Mouse (Mus musculus): ENCODE data around the gene Stoml2.

Stoml2 gene

DNA sequence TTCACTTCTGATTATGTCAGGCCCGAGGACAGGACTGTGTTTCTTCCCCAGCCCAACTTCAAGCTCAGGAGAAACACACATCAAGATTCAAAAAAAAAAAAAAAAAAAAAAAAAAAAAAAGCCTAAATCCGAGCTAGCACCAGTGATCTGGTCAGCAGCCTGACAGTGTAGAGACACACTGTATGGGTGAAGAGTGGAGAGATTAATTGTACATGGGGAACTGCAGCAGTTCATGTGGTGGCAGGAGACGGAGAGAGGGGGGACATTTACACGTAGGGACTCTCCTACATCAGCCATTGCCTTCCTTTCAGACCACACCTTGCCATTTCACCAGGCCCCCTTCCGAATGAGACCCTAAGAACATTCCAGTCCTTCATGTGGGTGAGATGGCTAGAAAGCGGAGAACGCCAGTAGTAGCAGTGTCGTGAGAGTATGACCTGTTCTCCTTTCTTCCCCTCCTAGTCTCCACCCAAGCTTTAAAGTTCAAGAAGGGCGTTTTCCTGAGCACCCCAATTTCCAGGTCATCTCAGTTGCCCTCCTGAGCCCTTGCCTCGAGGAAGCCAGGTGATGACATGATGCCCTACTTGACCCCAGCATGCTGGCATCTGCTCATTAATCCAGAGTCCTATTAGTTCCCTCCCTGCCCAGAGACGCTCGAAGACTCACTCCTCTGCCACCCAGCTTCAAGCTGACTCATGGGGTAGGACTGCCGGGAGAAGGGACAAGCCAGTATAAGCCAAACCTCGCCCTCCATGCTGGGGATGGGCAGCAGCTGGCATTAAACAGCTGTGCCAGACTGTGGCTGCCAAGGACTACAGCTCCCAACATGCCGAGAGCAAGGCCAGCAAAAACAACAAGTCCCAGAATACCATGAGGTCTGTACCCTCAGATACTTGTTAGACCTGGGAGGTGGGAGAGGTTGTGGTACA lies 7.3 kb upstream of the Stoml2 start:
- no peak for DNase-seq (ENCODE audit: low read depth, low spot score)

DNA sequence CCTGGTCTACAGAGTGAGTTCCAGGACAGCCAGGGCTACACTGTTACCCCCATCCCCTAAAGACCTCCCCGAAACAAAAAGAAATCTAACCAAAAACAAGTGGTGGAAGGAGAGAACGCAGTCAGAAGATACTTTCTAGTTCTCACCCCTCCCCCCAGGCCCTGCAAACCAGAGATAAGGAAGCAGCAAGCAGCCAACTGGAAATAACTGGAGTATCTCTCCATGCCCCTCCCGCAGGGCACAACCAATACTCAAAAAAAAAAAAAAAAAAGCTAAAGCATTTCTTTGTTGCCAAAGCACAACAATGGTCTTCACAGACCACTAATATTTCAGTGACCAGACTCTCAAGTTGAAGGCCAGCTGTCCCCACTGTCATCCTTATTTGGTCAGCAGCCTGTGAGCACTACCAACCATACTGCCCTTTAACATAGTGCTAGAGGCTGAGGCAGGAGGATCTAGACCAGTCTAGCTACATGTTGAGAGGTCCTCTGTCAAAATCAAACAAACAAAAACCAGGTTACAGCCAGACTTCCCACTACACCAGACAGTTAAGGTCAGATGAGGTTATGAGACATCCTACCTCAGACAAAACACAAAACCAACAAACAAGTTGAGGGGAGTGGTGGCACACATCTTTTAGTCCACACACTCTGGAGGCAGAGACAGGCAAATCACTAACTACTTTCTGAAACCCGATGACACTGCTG lies 6.5 kb upstream of the Stoml2 start:
- DNase-seq (ENCODE audit: low read depth, low spot score), result no peak

DNA sequence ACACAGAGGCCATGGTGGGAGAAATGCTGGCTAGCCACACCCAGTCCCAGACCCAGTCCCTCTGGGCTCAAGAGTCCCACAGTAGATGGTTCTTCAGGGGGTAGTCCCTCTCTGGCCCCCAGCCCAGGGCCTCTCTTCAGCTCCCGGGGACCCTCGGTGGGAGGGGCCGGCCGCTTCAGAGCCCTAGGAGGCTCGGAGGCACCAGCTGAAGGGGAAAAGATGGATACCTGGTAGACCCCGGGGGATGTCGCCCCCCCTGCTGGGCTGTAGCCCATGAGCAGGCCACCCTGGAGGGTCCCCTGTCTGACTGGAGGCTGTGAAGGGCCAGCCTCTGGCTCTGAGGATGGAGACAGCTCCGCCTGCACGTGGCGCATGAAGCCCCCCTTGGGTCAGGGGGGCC lies 4.8 kb upstream of the Stoml2 start:
- DNase-seq (ENCODE audit: low read depth, low spot score), result no peak

DNA sequence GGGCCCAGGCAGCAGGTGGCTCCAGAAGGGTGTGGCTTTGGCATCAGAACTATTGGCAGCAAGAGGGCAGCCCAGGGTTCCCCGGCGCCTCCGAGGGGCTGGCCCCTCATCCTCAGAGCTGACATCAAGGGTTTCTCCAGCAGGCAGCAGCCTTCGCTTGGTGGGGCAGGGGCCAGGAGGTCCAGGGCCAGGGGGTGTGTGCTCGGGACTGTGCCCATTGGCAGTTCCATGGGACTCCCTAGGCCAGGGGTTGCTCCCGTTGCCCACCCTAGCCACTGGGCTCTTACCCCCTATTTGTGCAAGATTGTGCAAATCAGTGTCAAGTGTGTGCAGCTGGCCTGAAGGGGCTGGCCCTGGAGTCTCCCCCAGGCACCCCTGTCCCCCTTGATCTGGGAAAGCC lies 4.3 kb upstream of the Stoml2 start:
- no peak for DNase-seq (ENCODE audit: low read depth, low spot score)

DNA sequence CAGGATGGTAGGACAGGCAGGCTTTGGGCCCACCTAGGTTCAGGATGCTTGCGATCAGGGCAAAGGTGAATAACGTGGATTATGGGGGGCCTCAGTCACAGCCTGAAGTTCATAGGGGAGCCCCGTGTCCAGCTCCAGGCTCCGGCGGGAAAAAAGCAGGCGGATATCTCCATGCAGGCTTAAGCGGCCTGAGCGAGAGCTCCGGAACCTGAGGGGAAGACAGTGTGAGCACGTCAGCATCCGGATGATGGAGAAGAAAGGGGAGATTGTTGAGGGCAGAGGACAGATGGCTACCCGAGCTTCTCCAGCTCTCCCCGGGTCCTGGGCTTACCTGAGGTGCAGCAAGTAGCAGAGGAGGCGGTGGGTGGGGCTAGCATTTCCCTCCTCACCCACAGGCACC lies 2.0 kb upstream of the Stoml2 start:
- DNase-seq (ENCODE audit: low read depth, low spot score), result no peak

DNA sequence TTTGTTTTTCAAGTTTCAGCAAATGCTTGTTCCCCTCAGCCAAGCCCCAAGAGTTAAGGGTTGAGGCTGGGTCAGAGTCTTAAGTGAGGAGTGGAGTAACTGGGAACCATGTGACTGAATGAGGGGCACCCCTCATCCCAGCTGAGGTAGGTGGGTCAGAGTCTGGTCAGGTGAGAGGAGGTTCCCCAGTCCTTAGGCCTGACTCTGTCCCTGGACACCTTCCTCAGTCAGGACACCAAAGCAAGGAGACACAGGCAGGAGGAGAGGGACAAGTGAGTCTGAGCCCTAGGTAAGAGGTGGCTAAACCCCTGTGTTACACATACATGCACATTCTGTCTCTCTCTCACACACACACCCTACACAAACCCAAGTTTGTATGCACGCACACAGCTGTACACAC lies 991 bp upstream of the Stoml2 start:
- DNase-seq (ENCODE audit: low read depth, low spot score), result no peak

DNA sequence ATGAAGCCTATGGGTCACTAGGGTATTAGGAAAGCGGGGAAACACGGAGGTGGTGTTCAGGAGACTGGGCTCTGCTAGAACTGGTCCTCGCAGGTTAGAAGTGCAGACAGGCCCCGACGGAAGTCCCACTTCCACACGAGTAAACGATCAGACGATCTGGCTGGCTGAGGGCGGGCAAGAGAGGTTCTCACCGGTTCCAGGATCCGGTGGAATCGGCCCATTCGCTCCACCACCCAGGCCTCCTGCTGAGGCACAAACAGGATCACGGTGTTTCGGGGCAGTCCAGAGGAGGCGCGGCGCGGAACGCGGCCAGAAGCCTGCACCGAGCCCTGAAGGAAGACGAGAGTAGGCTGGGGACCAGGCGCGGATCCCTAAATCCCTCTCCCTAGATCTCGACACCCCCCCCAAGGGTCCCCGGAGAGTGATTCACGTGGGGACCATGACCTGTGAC lies 705 bp downstream of the Stoml2 start:
- DNase-seq (ENCODE audit: low read depth, low spot score), result peak; percentile 36

DNA sequence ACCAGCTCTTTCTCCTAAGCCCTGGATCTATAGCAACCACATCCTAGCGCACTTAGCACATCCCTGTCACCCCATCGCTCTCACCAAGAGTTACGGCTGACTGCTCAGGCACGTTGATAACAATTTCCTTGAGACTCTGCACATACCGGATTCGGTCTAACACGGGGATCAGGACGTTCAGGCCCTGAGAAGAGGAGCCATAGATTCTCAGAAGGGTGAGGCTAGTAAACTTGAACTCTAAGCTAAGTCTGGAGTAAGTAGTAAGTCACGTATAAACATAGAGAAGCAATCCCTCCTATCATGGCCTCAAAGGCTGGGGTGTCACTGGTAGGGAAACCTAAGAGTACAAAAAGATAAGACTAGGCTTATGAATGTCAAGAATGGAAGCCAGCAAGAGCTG lies 1.2 kb downstream of the Stoml2 start:
- no peak for DNase-seq (ENCODE audit: low read depth, low spot score)

DNA sequence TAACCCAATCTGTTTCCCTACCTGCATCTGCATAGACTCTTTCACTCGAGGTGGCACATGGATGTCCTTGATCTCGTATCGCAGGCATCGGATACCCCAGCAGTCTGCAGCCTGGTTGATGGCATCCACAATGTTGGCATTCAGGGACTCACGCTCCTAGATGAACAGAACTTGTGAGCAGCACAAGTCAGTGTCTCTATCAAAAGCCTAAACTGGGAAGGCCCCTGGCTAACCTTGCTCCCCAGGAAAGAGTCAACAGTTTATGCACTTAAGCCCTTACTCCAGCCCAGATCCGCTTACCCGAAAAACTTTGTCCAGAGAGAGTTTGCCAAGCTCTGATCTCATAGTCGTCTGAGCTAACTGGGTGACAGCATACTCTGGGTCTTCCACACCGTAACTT lies 1.8 kb downstream of the Stoml2 start:
- DNase-seq (ENCODE audit: low read depth, low spot score), result no peak

DNA sequence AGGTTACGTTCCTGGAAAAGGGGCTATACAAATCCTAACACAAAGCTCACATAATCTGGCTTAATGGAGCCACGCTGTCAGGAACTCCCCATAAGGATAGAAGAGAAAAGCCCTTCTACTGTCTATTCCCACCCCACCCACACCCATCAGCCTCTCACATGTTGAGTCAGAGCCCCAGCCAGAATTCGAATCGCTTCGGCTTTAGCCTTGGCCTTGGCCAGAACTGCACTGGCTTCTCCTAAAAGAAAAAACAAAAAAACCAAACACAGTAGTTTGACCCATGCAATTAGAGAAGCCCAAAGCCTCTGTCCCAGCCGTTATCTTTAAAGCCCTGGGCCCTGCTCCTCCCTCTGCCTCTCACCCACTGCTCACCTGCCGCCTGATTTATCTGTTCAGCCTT lies 2.4 kb downstream of the Stoml2 start:
- no peak for DNase-seq (ENCODE audit: low read depth, low spot score)

DNA sequence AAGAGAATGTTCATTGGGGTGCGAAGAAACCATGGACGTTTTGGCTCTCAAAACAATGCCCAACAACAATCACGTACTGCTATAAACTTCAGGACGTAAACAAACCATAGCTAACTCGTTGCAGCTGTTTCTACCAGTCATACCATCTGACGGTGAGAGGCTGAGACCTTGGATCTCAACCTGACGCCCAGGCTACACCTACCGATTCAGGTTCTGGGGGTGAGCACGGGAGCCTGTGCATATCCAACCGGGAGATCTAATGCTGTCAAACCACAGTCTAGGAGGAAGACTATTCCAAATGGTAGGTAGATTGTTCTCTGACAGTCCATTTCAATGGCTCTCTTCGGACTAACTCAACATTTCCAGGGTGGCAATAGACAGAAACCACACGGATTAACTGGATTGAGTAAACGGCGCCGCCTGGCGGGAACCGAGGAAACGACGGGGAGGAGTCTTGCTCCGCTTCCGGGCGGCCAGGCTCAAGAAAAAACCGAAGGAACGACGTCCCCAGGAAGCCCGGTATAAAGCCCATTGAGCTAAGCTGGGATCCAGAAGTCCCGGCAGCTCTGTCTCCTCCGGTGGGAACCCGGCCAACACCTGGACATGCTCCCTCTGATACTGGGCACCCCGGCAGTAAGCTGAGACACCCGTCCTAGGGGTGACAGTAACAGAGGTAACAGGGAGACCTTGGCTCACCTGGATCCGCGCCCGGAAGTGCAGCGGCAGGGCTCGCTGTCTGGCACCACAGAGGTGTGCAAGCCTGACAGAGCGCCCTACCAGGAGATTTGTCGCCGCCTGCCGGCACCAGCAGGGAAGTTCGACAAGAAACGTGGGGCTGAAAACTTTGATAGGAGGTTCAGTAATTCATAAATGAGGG lies 6.2 kb downstream of the Stoml2 start, which contains the start of gene Pigo:
TSS of gene Pigo (minus strand) at position 736 of the 877 bp plus-strand sequence.
- DNase-seq (ENCODE audit: low read depth, low spot score), result peak; percentile 94

DNA sequence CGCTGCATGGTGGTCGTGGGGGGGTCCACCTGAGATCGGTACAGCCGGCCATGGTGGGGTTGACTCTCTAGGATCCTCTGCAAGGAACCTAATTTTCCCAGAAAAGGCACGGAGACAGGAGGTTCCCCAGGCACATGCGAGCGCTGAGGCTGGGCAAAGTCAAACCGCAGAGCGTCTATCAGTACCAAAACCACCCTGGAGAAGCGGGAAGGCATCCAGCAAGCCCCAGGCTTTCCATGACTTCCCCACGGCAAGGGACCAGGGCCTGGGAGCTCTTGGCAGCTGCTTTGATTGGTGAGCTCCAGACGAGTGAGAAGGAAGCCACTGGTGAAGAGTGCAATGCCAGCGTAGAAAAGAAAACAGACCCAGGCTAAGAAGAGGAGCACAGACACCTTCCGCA lies 6.8 kb downstream of the Stoml2 start:
- DNase-seq (ENCODE audit: low read depth, low spot score), result no peak

DNA sequence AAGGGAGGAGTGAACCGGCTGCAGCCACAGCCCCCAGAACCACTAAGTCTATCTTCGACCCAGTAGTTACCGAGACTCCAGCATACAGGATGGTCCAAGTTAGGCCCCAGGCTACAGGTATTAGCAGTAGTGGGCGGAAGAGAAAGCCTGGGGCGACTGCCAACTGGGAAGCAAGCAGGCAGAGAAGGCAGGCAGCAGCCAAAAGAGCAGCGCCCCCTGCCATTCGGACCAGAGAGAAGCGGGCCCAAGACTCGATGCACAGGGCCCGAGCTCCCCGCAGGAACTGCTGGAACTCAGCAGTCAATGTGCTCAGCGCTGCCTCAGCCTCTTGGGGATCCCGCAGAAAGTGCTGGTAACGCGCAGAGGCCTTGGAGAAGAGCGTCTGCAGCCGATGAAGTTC lies 10.2 kb downstream of the Stoml2 start:
- no peak for DNase-seq (ENCODE audit: low read depth, low spot score)

DNA sequence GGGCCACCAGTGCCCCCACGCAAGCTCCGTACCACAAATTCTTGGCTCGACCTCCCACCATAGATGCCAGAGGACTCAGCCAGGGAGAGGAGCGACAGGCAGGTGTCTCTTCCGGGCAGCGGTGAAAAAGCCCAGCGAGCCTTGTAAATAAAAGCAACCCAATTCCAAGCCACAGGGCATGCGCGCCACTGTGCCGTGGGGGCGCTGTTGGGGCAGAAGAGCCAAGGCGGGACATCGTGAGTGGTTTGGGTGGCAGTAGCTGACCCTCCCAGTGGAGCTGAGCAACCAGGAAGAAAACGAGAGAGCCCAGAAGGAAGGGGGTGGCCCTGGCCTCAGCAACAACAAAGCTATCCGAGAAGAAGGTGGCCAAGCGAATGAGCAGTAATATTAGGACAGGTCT lies 10.6 kb downstream of the Stoml2 start:
- DNase-seq (ENCODE audit: low read depth, low spot score), result no peak

DNA sequence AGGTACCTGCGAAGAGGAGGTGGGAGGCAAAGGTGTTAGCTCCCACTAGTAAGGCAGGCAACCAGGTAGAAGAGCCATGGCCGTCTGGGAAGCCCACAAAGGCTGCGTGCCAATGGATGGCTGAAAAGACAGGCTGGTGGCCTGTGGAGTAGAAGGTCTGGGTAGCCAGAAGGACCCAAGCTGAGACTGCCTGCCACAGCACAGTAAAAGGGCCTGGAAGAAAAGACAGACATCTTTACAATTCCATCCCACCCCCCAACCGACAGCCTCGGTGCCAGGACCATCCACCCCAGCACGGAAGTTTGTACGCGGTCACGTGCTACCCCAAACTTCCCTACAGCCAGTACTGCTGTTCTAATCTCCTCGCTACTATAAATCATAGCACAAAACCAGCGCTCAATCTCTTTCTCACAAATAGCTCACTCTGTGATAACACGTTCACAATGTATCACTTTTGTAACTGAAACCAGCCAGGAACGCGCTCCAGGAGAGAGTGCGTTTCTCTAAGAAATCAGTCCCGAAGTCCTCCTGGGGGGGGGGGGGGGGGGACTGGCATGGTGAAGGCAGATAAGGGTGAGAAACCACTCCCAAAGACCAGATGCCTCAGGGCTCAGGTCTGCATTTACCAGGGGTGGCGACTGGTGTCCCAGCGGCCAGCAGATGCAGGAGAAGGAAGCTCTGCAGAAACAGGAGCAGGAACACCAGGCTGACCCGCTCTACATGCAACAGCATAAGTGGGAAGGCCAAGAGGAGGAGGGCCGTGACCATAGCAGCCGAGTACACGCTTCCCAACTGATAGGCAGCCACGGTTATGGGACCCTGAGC lies 11.7 kb downstream of the Stoml2 start:
- no peak for DNase-seq (ENCODE audit: low read depth, low spot score)

DNA sequence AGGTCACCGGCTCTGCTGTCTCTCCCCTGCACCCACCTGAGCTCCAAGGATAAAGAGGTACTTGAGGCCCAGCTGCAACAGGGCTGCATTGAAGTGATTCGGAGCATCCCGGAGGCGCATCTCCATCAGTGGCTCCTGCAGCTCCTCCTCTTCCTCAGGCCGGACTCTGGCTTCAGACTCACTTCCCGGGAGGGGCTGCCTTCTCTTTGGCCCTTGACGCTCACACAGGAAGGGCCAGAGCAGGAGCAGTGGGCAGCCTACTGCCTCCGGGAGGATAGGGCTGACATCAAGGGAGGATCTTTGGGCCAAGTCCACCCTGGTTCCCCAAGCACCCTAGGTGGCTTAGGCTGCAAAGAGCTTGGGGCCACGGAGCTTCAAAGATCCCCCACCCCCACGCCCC lies 12.3 kb downstream of the Stoml2 start:
- no peak for DNase-seq (ENCODE audit: low read depth, low spot score)

DNA sequence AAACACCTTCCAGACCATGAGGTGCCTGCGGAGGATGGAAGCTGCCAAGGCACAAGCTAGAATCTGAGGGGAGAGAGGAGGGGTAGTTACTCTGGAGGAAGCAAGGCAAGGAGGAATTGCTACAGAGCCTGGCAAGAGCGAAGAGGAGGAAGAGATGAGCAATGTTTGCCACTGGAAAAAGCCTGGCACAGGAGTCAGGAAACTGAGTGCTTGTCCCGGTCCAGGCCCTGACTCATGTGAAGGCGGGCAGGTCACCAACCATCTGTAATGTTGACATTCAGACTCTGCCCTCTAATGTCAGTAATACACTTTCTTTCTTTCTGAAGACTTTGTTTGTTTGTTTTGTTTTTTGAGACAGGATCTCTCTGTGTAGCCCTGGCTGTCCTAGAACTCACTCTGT lies 13.4 kb downstream of the Stoml2 start:
- DNase-seq (ENCODE audit: low read depth, low spot score), result no peak

DNA sequence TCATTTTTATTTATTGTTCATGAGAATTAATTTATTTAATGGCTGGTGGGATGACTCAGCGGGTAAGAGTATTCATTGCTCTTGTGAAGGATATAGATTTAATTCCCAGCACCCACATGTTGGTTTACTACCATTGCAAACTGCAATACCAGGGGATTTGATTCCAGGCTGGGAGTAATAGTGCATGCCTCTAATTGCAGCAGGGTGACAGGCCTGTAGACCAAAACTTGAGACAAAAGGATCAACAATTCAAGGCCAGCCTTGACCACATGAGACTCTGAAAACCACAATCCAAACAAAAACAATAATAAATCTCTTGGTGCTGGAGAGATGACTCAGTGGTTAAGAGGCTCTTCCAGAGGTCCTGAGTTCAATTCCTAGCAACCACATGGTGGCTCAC lies 19.4 kb downstream of the Stoml2 start:
- no peak for DNase-seq (ENCODE audit: low read depth, low spot score)

DNA sequence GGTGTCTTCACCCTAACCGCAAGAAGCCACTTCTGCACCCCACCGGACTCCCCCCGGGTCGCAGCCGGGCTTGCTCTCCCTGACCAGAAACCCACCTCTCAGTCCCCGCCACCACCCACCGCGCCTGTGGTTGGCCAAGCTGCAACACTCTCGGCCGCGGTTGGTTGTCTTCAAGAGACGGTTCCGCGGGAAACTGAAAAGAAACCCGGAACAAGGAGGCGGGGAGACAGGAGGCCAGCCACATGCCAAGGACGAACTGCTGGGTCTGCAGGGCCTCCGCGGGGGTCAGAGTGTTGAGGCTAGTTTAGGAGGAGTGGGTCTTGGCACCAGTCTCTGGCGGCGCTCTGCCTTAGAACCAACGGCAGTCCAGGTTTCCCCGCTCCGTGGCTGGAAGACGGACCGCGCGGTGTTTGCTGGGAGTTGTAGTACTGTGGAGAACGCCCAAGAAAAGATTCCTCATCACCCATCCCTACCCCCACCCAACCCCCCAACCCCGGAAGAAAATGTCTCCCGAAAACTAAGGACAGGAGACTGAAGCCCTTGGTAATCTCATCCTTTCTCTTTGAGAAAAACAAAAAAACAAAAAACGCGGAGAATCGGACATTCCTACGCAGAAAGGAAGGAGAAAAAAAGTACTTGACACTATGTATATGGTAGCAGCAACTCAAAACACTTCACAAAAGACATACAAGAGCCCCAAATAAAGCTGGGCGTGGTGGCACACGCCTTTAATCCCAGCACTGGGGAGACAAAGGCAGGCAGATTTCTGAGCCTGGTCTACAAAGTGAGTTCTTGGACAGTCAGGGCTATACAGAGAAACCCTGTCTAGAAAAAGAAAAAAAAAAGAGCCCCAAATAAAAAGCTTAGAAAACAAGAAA lies 21.1 kb downstream of the Stoml2 start, which contains the start of gene Fancg:
TSS of gene Fancg (minus strand) at position 346 of the 878 bp plus-strand sequence.
- peak; percentile 85 for DNase-seq (ENCODE audit: low read depth, low spot score)

DNA sequence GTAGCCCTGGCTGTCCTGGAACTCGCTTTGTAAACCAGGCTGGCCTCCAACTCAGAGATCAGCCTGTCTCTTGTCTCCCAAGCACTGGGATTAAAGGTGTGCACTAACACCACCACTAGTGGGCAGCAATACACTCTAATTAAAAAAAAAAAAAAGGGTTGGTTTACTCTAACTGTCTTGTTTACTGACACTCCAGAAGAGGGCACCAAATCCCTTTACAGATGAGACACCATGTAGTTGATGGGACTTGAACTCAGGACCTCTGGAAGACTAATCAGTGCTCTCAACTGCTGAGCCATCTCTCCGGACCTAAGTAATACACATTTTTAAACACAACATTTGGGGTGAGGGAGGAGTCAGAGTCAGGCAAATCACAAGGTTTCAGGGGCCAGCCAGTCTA lies 25.7 kb downstream of the Stoml2 start:
- DNase-seq (ENCODE audit: low read depth, low spot score), result peak; percentile 56
